Mouse (Mus musculus) heart, postnatal 0 days (tissue): ENCODE measurements at regions not wholly inside any gene's neighbourhood (a gene's known extent, or its start where the extent isn't known, plus 50 kb on each side); places are given as distances from the start of the nearest gene placed in this dataset.

ENCODE experiments used
- CTCF ChIP-seq: IDR thresholded peaks from 2 replicates; pipeline ENCODE4 v1.5.1; 2016; ENCODE audit warnings: antibody characterized with exemption, control low read depth, low read depth
- EP300 ChIP-seq: IDR thresholded peaks from 2 replicates; pipeline ENCODE4 v1.6.1; 2016; ENCODE audit warnings: antibody characterized with exemption, low read depth

DNA sequence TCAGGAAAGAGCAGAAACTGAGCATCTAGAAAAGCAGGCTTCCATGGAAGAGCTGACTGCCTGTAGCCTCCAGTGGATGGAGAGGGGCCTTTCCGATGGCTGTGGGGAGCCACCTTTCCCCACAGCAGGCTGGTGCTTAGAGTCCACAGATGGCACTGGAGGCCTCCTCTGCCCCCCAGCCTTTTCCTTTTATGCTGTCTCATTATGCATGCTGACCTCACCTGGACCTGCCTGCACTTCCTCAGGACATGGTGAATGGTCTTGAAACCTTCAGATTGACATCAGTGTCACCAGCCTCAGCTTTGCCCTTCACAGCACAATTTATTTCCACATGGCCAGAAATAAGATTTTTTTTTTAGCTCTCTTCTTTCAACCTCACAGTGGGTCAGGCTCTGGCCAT is 205.8 kb upstream of the Nlrp1b start:
- no peak for TF ChIP-seq CTCF
- no peak for TF ChIP-seq EP300
